Comparison of ENCODE assay signal across 17 mouse cellular contexts in the genomic region with DNA sequence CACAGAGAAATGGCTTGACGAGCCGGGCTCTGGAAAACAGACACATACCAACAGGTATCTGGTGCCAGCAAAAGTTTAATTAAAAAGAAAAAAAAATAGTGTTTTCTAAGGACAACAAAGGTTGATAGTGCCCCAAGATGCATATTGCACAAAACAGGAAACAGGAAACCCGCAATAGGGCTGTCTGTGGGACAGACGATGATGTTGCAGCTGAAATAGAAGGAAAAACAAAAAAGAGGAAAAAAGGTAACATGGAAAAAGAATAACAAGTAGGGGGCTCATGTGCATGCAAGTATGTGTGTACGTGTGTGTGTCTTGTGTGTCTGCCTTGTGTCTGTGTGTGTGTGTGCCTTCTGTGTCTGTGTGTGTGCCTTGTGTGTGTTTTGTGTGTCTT.
A peak's percentile ranks its signal among the peaks of the same experiment; 100 is the strongest.
DNase-seq lines count a peak whose midpoint lies in the region; ATAC-seq and TF ChIP-seq lines count a peak whose summit lies in the region.
"Had no signal": no experiment of that assay in that cellular context is flagged by ENCODE, and none has a peak within 500 bp of the region (broad histone marks: within the 10 kb centered on the region; RNA-seq: fewer than 3 reads in every experiment).

No protein-coding gene starts in this region.

- TF ChIP-seq POLR2A in thymus, adult 2 months (IDR thresholded peaks at IDR 0.05; ENCODE audit: control insufficient read depth, extremely low read depth, insufficient read depth, low read length, poor library complexity), result no peak
- no peak for TF ChIP-seq POLR2A in CH12.LX (IDR thresholded peaks at IDR 0.05; ENCODE audit: low read depth, low read length)
- no peak for TF ChIP-seq POLR2A in cerebellum, adult 2 months (IDR thresholded peaks at IDR 0.05; ENCODE audit: borderline replicate concordance, insufficient read depth, low read length)

- no peak for TF ChIP-seq EP300 in CH12.LX (IDR thresholded peaks at IDR 0.05; ENCODE audit: low read length)

- no peaks in the 10 kb centered on the region for H3K79me2 ChIP-seq in CH12.LX (replicated peaks; ENCODE audit: control insufficient read depth, extremely low read depth, insufficient read depth, poor library complexity, severe bottlenecking)

- H3K27ac ChIP-seq in thymus, adult 2 months (ENCODE audit: control insufficient read depth, insufficient read depth, low read length), result peak overlapping the region; percentile 87
- no peak overlapping the region for H3K27ac ChIP-seq in CH12.LX (ENCODE audit: insufficient read depth, low read depth)
- H3K27ac ChIP-seq in heart, embryonic 11.5 days (ENCODE audit: low read depth, low read length), result no peak overlapping the region
- no peak overlapping the region for H3K27ac ChIP-seq in cerebellum, adult 2 months (ENCODE audit: insufficient read depth, low read length)
- H3K27ac ChIP-seq: embryonic facial prominence, embryonic 12.5 days; midbrain, embryonic 12.5 days; neural tube, embryonic 13.5 days had no signal

- no peaks in the 10 kb centered on the region for H3K36me3 ChIP-seq in thymus, adult 2 months (ENCODE audit: control insufficient read depth, insufficient read depth, low read length)
- H3K36me3 ChIP-seq in CH12.LX (replicated peaks in 1 of 2; ENCODE audit: control insufficient read depth in 1 of 2, insufficient read depth in 1 of 2, low read length in 1 of 2), result peaks cover 3 to 66% of the 10 kb centered on the region in 2 experiments
- no peaks in the 10 kb centered on the region; the same call in none of the 2 replicates for H3K36me3 ChIP-seq in heart, embryonic 11.5 days (ENCODE audit: control insufficient read depth, insufficient read depth, low read length)
- H3K36me3 ChIP-seq: embryonic facial prominence, embryonic 12.5 days; midbrain, embryonic 12.5 days; neural tube, embryonic 13.5 days had no signal

- TF ChIP-seq RAD21 in CH12.LX (IDR thresholded peaks at IDR 0.05; ENCODE audit: low read depth, low read length), result no peak

- H3K9ac ChIP-seq in CH12.LX (ENCODE audit: insufficient read depth, low read depth), result no peak overlapping the region
- H3K9ac ChIP-seq in heart, embryonic 11.5 days (ENCODE audit: low read depth, low read length), result no peak overlapping the region
- H3K9ac ChIP-seq: embryonic facial prominence, embryonic 12.5 days; lung, embryonic 14.5 days; midbrain, embryonic 12.5 days; neural tube, embryonic 13.5 days had no signal

- no peak for TF ChIP-seq CTCF in thymus, adult 2 months (IDR thresholded peaks at IDR 0.05; ENCODE audit: borderline replicate concordance, control insufficient read depth, extremely low read depth, insufficient read depth, low read length, poor library complexity)
- no peak for TF ChIP-seq CTCF in CH12.LX (conservative IDR thresholded peaks at IDR 0.05 in 1 of 2, IDR thresholded peaks at IDR 0.05 in 1 of 2; ENCODE audit: low read depth in 2 of 2, low read length in 2 of 2)
- no peak for TF ChIP-seq CTCF in cerebellum, adult 2 months (IDR thresholded peaks at IDR 0.05; ENCODE audit: borderline replicate concordance, insufficient read depth, low read depth, low read length)

- H3K9me3 ChIP-seq in CH12.LX (replicated peaks; ENCODE audit: low read length), result peaks cover 2% of the 10 kb centered on the region
- H3K9me3 ChIP-seq in heart, embryonic 11.5 days (replicated peaks; ENCODE audit: control insufficient read depth, low read length), result no peaks in the 10 kb centered on the region
- H3K9me3 ChIP-seq: embryonic facial prominence, embryonic 12.5 days; midbrain, embryonic 12.5 days had no signal

- H3K27me3 ChIP-seq in thymus, adult 2 months (ENCODE audit: control insufficient read depth, insufficient read depth, low read length), result no peaks in the 10 kb centered on the region
- H3K27me3 ChIP-seq in CH12.LX (replicated peaks), result no peaks in the 10 kb centered on the region
- no peaks in the 10 kb centered on the region for H3K27me3 ChIP-seq in heart, embryonic 11.5 days (ENCODE audit: control insufficient read depth, insufficient read depth, low read length)
- no peaks in the 10 kb centered on the region for H3K27me3 ChIP-seq in cerebellum, adult 2 months (ENCODE audit: control insufficient read depth, insufficient read depth, low read length)
- H3K27me3 ChIP-seq: embryonic facial prominence, embryonic 12.5 days; midbrain, embryonic 12.5 days; neural tube, embryonic 13.5 days had no signal

- DNase-seq in thymus, adult 2 months, result peak; percentile 24
- DNase-seq in thymus, postnatal 25 days, result no peak
- no peak for DNase-seq in CH12.LX (ENCODE audit: extremely low read depth)
- DNase-seq in naive thymus-derived CD4-positive, alpha-beta T cell, adult 2 months (ENCODE audit: low read depth), result peak; percentile 57
- no peak for DNase-seq in cerebellum, adult 2 months
- DNase-seq: cerebellum, adult 9-10 months; gastrocnemius, postnatal 25 days; left cerebral cortex, postnatal 4 days; lung, embryonic 14.5 days; lung, postnatal 36 days had no signal

- peak overlapping the region; percentile 60; the same call in 1 of the 2 replicates for H3K4me2 ChIP-seq in CH12.LX (ENCODE audit: insufficient read depth, low read depth, poor library complexity, severe bottlenecking)
- no peak overlapping the region for H3K4me2 ChIP-seq in heart, embryonic 11.5 days
- H3K4me2 ChIP-seq: embryonic facial prominence, embryonic 12.5 days; lung, embryonic 14.5 days; midbrain, embryonic 12.5 days; neural tube, embryonic 13.5 days had no signal

- dilution Hi-C loops in CH12.LX (cut with MboI; ENCODE audit: extremely low pct_ligation_motif_present, extremely low pct_unique_long_range_greater_than_20kb, low sequenced_read_pairs), result no loop called here

- H3K4me3 ChIP-seq in thymus, adult 2 months (ENCODE audit: control insufficient read depth, insufficient read depth, low read length), result no peak overlapping the region
- H3K4me3 ChIP-seq in CH12.LX (replicated peaks in 1 of 3; ENCODE audit: low read depth in 2 of 3, low read length in 2 of 3, poor library complexity in 1 of 3), result no peak overlapping the region
- no peak overlapping the region for H3K4me3 ChIP-seq in heart, embryonic 11.5 days (ENCODE audit: low read depth, low read length)
- no peak overlapping the region for H3K4me3 ChIP-seq in cerebellum, adult 2 months (replicated peaks; ENCODE audit: insufficient read depth, low read depth, low read length)
- H3K4me3 ChIP-seq: embryonic facial prominence, embryonic 12.5 days; erythroblast, embryonic 14.5 days; midbrain, embryonic 12.5 days; neural tube, embryonic 13.5 days had no signal

- H3K4me1 ChIP-seq in thymus, adult 2 months (replicated peaks; ENCODE audit: control insufficient read depth, insufficient read depth, low read length), result peaks cover 15% of the 10 kb centered on the region
- H3K4me1 ChIP-seq in CH12.LX (ENCODE audit: control insufficient read depth in 1 of 2, insufficient read depth in 2 of 2), result peaks cover 22 to 63% of the 10 kb centered on the region in 2 experiments
- 0 out of 2 replicates have a peak, but pooled peaks cover 3% of the 10 kb centered on the region for H3K4me1 ChIP-seq in heart, embryonic 11.5 days (ENCODE audit: control insufficient read depth, insufficient read depth, low read length)
- no peaks in the 10 kb centered on the region; the same call in 1 of the 2 replicates for H3K4me1 ChIP-seq in cerebellum, adult 2 months (ENCODE audit: control insufficient read depth, insufficient read depth, low read length)
- H3K4me1 ChIP-seq: embryonic facial prominence, embryonic 12.5 days; midbrain, embryonic 12.5 days; neural tube, embryonic 13.5 days had no signal

- in situ Hi-C loops in CH12.LX (cut with MboI; ENCODE audit: low pct_ligation_motif_present, low pct_unique_long_range_greater_than_20kb, low sequenced_read_pairs), result no loop called here

- 35% methylated on average over 5 of the region's 5 CpGs for WGBS in thymus, adult 2 months
- 69% methylated on average over 5 of the region's 5 CpGs for WGBS in heart, embryonic 11.5 days (ENCODE audit: insufficient replicate concordance)
- 94% methylated on average over 5 of the region's 5 CpGs for WGBS in cerebellum, adult 2 months

- ATAC-seq in granulocyte monocyte progenitor cell, adult 5-6 weeks (replicated peaks; ENCODE audit: poor library complexity, severe bottlenecking), result peak; percentile 54
- ATAC-seq in heart, embryonic 11.5 days (replicated peaks; ENCODE audit: insufficient number of reproducible peaks, low FRiP score, low TSS enrichment), result no peak
- ATAC-seq: forebrain, embryonic 14.5 days had no signal

TF ChIP-seq in CH12.LX, 34 proteins besides CTCF, POLR2A, EP300 and RAD21:
- TF ChIP-seq TBP (conservative IDR thresholded peaks at IDR 0.05; ENCODE audit: low read depth, low read length) (no peak), ZNF384 (IDR thresholded peaks at IDR 0.05; ENCODE audit: low read depth, low read length) (no peak), SIN3A (IDR thresholded peaks at IDR 0.05; ENCODE audit: low read length) (no peak), ETS1 (conservative IDR thresholded peaks at IDR 0.05; ENCODE audit: low read depth, low read length) (no peak), GABPA (IDR thresholded peaks at IDR 0.05; ENCODE audit: insufficient replicate concordance, low read depth, low read length) (no peak), BHLHE40 (IDR thresholded peaks at IDR 0.05; ENCODE audit: low read depth, low read length) (no peak), ELF1 (IDR thresholded peaks at IDR 0.05; ENCODE audit: low read depth, low read length) (no peak), MAZ (IDR thresholded peaks at IDR 0.05; ENCODE audit: low read depth, low read length) (no peak), KAT2A (IDR thresholded peaks at IDR 0.05; ENCODE audit: insufficient replicate concordance, low read length) (no peak), TCF12 (IDR thresholded peaks at IDR 0.05; ENCODE audit: low read depth, low read length) (no peak), MAX (IDR thresholded peaks at IDR 0.05; ENCODE audit: low read length) (no peak), NELFE (IDR thresholded peaks at IDR 0.05; ENCODE audit: low read depth, low read length) (no peak), MEF2A (IDR thresholded peaks at IDR 0.05; ENCODE audit: borderline replicate concordance, low read depth, low read length) (no peak), UBTF (IDR thresholded peaks at IDR 0.05; ENCODE audit: low read depth, low read length) (no peak), CHD1 (IDR thresholded peaks at IDR 0.05; ENCODE audit: low read depth, low read length) (no peak)

Comparison
In these comparisons a context has a peak if more than half of its experiments do, and no peak if none do; other contexts are left out.
1. DNase-seq: peak in thymus, adult 2 months (single experiment) and naive thymus-derived CD4-positive, alpha-beta T cell, adult 2 months (single experiment); none in thymus, postnatal 25 days (single experiment), CH12.LX (single experiment) and cerebellum, adult 2 months (0 of 2).